Mouse (Mus musculus): ENCODE measurements around the gene Gm3625. TPM values are rescaled to one million over a fixed set of nuclear protein-coding genes. Genes with fewer than 3 reads are reported as not detected.

Gm3625 gene
- polyA plus RNA-seq (2012; rRNA removed), result not detected in 2 replicates

DNA sequence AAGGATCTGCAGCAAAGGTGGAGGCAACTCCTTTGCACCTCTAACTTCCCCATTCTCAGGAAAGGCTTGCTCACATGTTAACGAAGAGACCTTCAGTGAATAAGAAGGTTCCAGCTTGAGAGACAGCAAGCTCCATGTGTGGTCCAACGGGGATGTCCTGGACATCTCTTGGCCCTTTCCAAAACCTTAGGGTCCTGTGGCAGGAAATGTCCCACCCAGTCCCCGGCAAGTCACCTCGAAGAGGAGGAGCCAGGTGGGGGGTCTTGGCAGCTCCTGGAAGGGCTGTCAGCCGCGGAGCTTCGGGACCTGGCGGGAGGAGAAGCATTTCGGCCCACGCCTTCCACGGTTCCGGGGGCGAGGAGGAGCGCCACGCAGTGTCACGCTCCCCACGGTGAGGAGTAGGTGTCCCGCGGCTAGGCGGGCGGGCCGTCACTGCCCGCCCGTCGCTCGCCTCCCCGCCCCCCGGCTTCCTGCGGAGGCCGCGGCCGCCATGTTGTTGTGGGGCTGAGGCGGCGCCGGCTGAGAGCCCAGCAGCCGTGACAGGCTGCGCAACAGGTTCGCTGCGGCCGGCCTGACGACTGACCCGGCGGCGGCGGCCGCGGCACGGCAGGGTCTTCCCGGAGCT, at the start of gene Gm3625, which contains the start of gene Itsn2:
Gm3625 (minus strand) TSS at position 387 of the 625 bp plus-strand sequence.
Itsn2 (plus strand) TSS at position 98 of the 625 bp plus-strand sequence.

Other genes starting within 250 kb of the Gm3625 start
- gene Ncoa1, start 115.7 kb downstream of the Gm3625 start, polyA plus RNA-seq (2012; rRNA removed), result 30.8 and 37.5 TPM in 2 replicates
- 18.0 and 21.5 TPM in 2 replicates for gene Itsn2, start 289 bp downstream of the Gm3625 start, polyA plus RNA-seq (2012; rRNA removed)
- 0.10 and 0.22 TPM in 2 replicates for gene Fam228a, start 145.5 kb upstream of the Gm3625 start, polyA plus RNA-seq (2012; rRNA removed)
- 0.19 and 1.1 TPM in 2 replicates for gene Pfn4, start 176.1 kb upstream of the Gm3625 start, polyA plus RNA-seq (2012; rRNA removed)
- gene Fam228b, start 176.3 kb upstream of the Gm3625 start, polyA plus RNA-seq (2012; rRNA removed), result 1.2 and 2.0 TPM in 2 replicates
- gene Sf3b6, start 224.6 kb upstream of the Gm3625 start, polyA plus RNA-seq (2012; rRNA removed), result 42.0 and 59.0 TPM in 2 replicates
- gene Fkbp1b, start 248.7 kb upstream of the Gm3625 start, polyA plus RNA-seq (2012; rRNA removed), result 5.3 TPM in 2 replicates